In genomic region chr15:84631560-84631959, GRCm38 (mm10) we compare ENCODE assay signal across 8 mouse cellular contexts. TPM values are rescaled to one million over a fixed set of nuclear protein-coding genes. Genes with fewer than 3 reads are reported as not detected.
A peak's percentile ranks its signal among the peaks of the same experiment; 100 is the strongest.
DNase-seq lines count a peak whose midpoint lies in the region; ATAC-seq and TF ChIP-seq lines count a peak whose summit lies in the region.

No protein-coding gene starts in this region.

- TF ChIP-seq POLR2A in MEL (IDR thresholded peaks at IDR 0.05; ENCODE audit: control insufficient read depth in 1 of 2, insufficient read depth in 1 of 2, low read depth in 1 of 2, low read length in 2 of 2, poor library complexity in 1 of 2), result no peak

- TF ChIP-seq EP300 in MEL (IDR thresholded peaks at IDR 0.05; ENCODE audit: low read depth in 1 of 2, low read length in 2 of 2), result no peak

- H3K36me3 ChIP-seq in MEL (ENCODE audit: control insufficient read depth in 1 of 2, insufficient read depth in 2 of 2, low read length in 2 of 2), result no peaks in the 10 kb centered on the region
- no peaks in the 10 kb centered on the region for H3K36me3 ChIP-seq in forebrain, embryonic 14.5 days (ENCODE audit: control insufficient read depth, insufficient read depth, low read length)
- no peaks in the 10 kb centered on the region for H3K36me3 ChIP-seq in hindbrain, embryonic 15.5 days

- H3K9me3 ChIP-seq in MEL (replicated peaks; ENCODE audit: insufficient read depth, low read length), result no peaks in the 10 kb centered on the region
- no peaks in the 10 kb centered on the region for H3K9me3 ChIP-seq in forebrain, embryonic 14.5 days (replicated peaks; ENCODE audit: control insufficient read depth, low read length)
- H3K9me3 ChIP-seq in hindbrain, embryonic 15.5 days, result no peaks in the 10 kb centered on the region

- TF ChIP-seq CTCF in MEL (IDR thresholded peaks at IDR 0.05 in 2 of 3, conservative IDR thresholded peaks at IDR 0.05 in 1 of 3; ENCODE audit: control insufficient read depth in 1 of 3, insufficient read depth in 1 of 3, low read depth in 2 of 3, low read length in 3 of 3, poor library complexity in 1 of 3, severe bottlenecking in 1 of 3), result peak; percentile 89 to 94 (median 93)

- peak; percentile 60 for DNase-seq in MEL (ENCODE audit: low read depth, low spot score)
- DNase-seq in cerebellum, adult 11 months, result peak; percentile 60
- peak; percentile 86 for DNase-seq in forebrain, embryonic 14.5 days (ENCODE audit: low spot score)
- DNase-seq in layer of hippocampus, postnatal 14 days (ENCODE audit: low spot score in 2 of 2), result peak; percentile 69 to 78
- DNase-seq in right cerebral cortex, postnatal 10 days (ENCODE audit: low spot score in 2 of 2), result peak; percentile 68 to 83
- peak; percentile 43 for DNase-seq in urinary bladder, postnatal 10 days (ENCODE audit: low spot score)

- no peaks in the 10 kb centered on the region for H3K4me1 ChIP-seq in MEL (ENCODE audit: control insufficient read depth in 1 of 2, insufficient read depth in 2 of 2, low read length in 2 of 2)
- peaks cover 9% of the 10 kb centered on the region for H3K4me1 ChIP-seq in forebrain, embryonic 14.5 days (ENCODE audit: control insufficient read depth, insufficient read depth, low read length)
- H3K4me1 ChIP-seq in hindbrain, embryonic 15.5 days (replicated peaks), result peaks cover 12% of the 10 kb centered on the region

- no peak overlapping the region for H3K27ac ChIP-seq in MEL (ENCODE audit: control insufficient read depth, low read depth, low read length)
- H3K27ac ChIP-seq in forebrain, embryonic 14.5 days (ENCODE audit: low read depth, low read length), result no peak overlapping the region
- H3K27ac ChIP-seq in hindbrain, embryonic 15.5 days (replicated peaks), result no peak overlapping the region

- H3K4me2 ChIP-seq in forebrain, embryonic 14.5 days (ENCODE audit: low read length), result no peak overlapping the region
- H3K4me2 ChIP-seq in hindbrain, embryonic 15.5 days, result no peak overlapping the region

- no peaks in the 10 kb centered on the region for H3K27me3 ChIP-seq in MEL (ENCODE audit: control insufficient read depth in 1 of 2, insufficient read depth in 2 of 2, low read length in 2 of 2)
- no peaks in the 10 kb centered on the region for H3K27me3 ChIP-seq in forebrain, embryonic 14.5 days (replicated peaks; ENCODE audit: control insufficient read depth, insufficient read depth, low read length)
- H3K27me3 ChIP-seq in hindbrain, embryonic 15.5 days, result no peaks in the 10 kb centered on the region

- 0% methylated on average over 7 of the region's 7 CpGs for WGBS in forebrain, embryonic 14.5 days
- WGBS in hindbrain, embryonic 15.5 days, result 1% methylated on average over 7 of the region's 7 CpGs

- no peak overlapping the region for H3K9ac ChIP-seq in MEL (ENCODE audit: control insufficient read depth, low read depth, low read length, poor library complexity, severe bottlenecking)
- no peak overlapping the region for H3K9ac ChIP-seq in forebrain, embryonic 14.5 days (ENCODE audit: low read length)
- H3K9ac ChIP-seq in hindbrain, embryonic 15.5 days, result no peak overlapping the region

- TF ChIP-seq RAD21 in MEL (IDR thresholded peaks at IDR 0.05; ENCODE audit: low read depth, low read length), result peak; percentile 94

- H3K4me3 ChIP-seq in MEL (ENCODE audit: control insufficient read depth in 1 of 2, insufficient read depth in 1 of 2, low read depth in 2 of 2, low read length in 2 of 2), result no peak overlapping the region
- H3K4me3 ChIP-seq in forebrain, embryonic 14.5 days (ENCODE audit: low read depth, low read length), result no peak overlapping the region
- no peak overlapping the region for H3K4me3 ChIP-seq in hindbrain, embryonic 15.5 days

- no peaks in the 10 kb centered on the region for H3K79me2 ChIP-seq in MEL (ENCODE audit: control insufficient read depth, insufficient read depth, low read length, poor library complexity)

- ATAC-seq in forebrain, embryonic 14.5 days, result peak; percentile 59; the same call in 1 of the 2 replicates
- peak; percentile 68; the same call in 1 of the 2 replicates for ATAC-seq in hindbrain, embryonic 15.5 days (ENCODE audit: low FRiP score, low read depth)
- peak; percentile 92 for ATAC-seq in megakaryocyte progenitor cell, adult 5-6 weeks (replicated peaks; ENCODE audit: poor library complexity)

TF ChIP-seq in MEL, 35 proteins besides CTCF, POLR2A, EP300 and RAD21:
- TF ChIP-seq MYC (IDR thresholded peaks at IDR 0.05; ENCODE audit: low read depth, low read length) (no peak), SMC3 (IDR thresholded peaks at IDR 0.05; ENCODE audit: low read depth, low read length) (peak; percentile 78), ELF1 (IDR thresholded peaks at IDR 0.05; ENCODE audit: low read depth, low read length) (no peak), CHD1 (IDR thresholded peaks at IDR 0.05; ENCODE audit: low read depth, low read length) (no peak), ZNF384 (IDR thresholded peaks at IDR 0.05; ENCODE audit: low read depth, low read length) (no peak), JUND (IDR thresholded peaks at IDR 0.05; ENCODE audit: low read depth, low read length) (no peak), GATA1 (IDR thresholded peaks at IDR 0.05; ENCODE audit: low read depth, low read length) (no peak), ZC3H11A (IDR thresholded peaks at IDR 0.05; ENCODE audit: low read depth, low read length) (peak; percentile 60), ZKSCAN1 (IDR thresholded peaks at IDR 0.05; ENCODE audit: low read depth, low read length) (no peak), KAT2A (conservative IDR thresholded peaks at IDR 0.05; ENCODE audit: low read depth, low read length) (no peak), NRF1 (IDR thresholded peaks at IDR 0.05; ENCODE audit: insufficient read depth, low read depth, low read length, poor library complexity, severe bottlenecking) (no peak), TAL1 (IDR thresholded peaks at IDR 0.05; ENCODE audit: low read length) (no peak), USF2 (IDR thresholded peaks at IDR 0.05; ENCODE audit: borderline replicate concordance in 1 of 2, insufficient read depth in 1 of 2, low read depth in 1 of 2, low read length in 2 of 2) (no peak), MAZ (IDR thresholded peaks at IDR 0.05; ENCODE audit: low read depth, low read length) (no peak), USF1 (IDR thresholded peaks at IDR 0.05; ENCODE audit: low read depth, low read length) (no peak), HCFC1 (IDR thresholded peaks at IDR 0.05; ENCODE audit: low read depth, low read length) (no peak), CHD2 (IDR thresholded peaks at IDR 0.05; ENCODE audit: low read length) (no peak), TBP (IDR thresholded peaks at IDR 0.05; ENCODE audit: low read depth, low read length) (no peak), E2F4 (IDR thresholded peaks at IDR 0.05; ENCODE audit: borderline replicate concordance, low read depth, low read length) (no peak), MAX (IDR thresholded peaks at IDR 0.05; ENCODE audit: low read length) (peak; percentile 31; the same call in 1 of the 2 replicates), ZMIZ1 (IDR thresholded peaks at IDR 0.05; ENCODE audit: low read depth, low read length) (no peak), MAFK (IDR thresholded peaks at IDR 0.05; ENCODE audit: borderline replicate concordance, low read depth, low read length) (no peak), ETS1 (IDR thresholded peaks at IDR 0.05; ENCODE audit: low read depth, low read length) (no peak)

RNA-seq across cellular contexts. Expression of gene Prr5, which starts 37.9 kb away (rescaled TPM):
- total RNA-seq in MEL (2012; rRNA removed), result not detected in 2 replicates
- not detected for polyA plus RNA-seq in MEL (2012; ENCODE audit: insufficient read depth in 1 of 2, insufficient read length in 2 of 2, low read depth in 1 of 2, low replicate concordance in 2 of 2, missing spikeins in 1 of 2)
- polyA plus RNA-seq in forebrain, embryonic 14.5 days (2014; fragmentation: Nextera tagmentation; extraction: Ambion mirVana), result 9.0 and 10.5 TPM in 2 replicates
- polyA plus RNA-seq in hindbrain, embryonic 15.5 days (2015; fragmentation: Nextera tagmentation; extraction: Ambion mirVana), result 27.1 and 31.3 TPM in 2 replicates
- 10 to 100 TPM; 19.2 TPM for total RNA-seq in layer of hippocampus, postnatal 14 days (2021)
- 10.0 and 11.1 TPM in 2 replicates for total RNA-seq in megakaryocyte progenitor cell, adult 5-6 weeks (2015)
- 3.7 and 7.6 TPM in 2 replicates for total RNA-seq in megakaryocyte progenitor cell, adult 5-6 weeks (2017)
